Mouse (Mus musculus) heart, embryonic 13.5 days (tissue): ENCODE results near the gene D6Ertd527e. TPM values are rescaled to one million over a fixed set of nuclear protein-coding genes. Genes with fewer than 3 reads are reported as not detected.
"Not testable (repeated sequence)": the region's sequence is repeated elsewhere in the genome, so short reads cannot be mapped to it uniquely, and the experiment has no call there.

Experiments used
- ATAC-seq: fragments of 200-750 bp; cut with Nextera tagmentation; 2 replicates; pipeline ENCODE4 v1.8.0; 2017; ENCODE audit warnings: moderate TSS enrichment; ENCODE audit not compliant: insufficient number of reproducible peaks, low FRiP score, low TSS enrichment; ENCODE audit errors: extremely low read depth
- H3K27ac ChIP-seq: fragments of 300-500 bp; sonication (generic); replicated peaks from 2 replicates; pipeline ENCODE4 v1.5.1; 2015; ENCODE audit warnings: moderate library complexity, mild to moderate bottlenecking, inconsistent platforms
- H3K27me3 ChIP-seq: fragments of 300-500 bp; sonication (generic); replicated peaks from 2 replicates; pipeline ENCODE4 v1.6.1; 2015; ENCODE audit warnings: mild to moderate bottlenecking, inconsistent platforms
- H3K36me3 ChIP-seq: fragments of 300-500 bp; sonication (generic); 2 replicates; pipeline ENCODE4 v1.6.1; 2015; ENCODE audit warnings: mild to moderate bottlenecking, inconsistent platforms
- H3K4me1 ChIP-seq: fragments of 300-500 bp; sonication (generic); 2 replicates; pipeline ENCODE4 v1.6.1; 2015; ENCODE audit warnings: inconsistent platforms
- H3K4me2 ChIP-seq: fragments of 300-500 bp; sonication (generic); 2 replicates; pipeline ENCODE4 v1.6.1; 2015; ENCODE audit warnings: inconsistent platforms, mild to moderate bottlenecking, moderate library complexity
- H3K4me3 ChIP-seq: fragments of 300-500 bp; sonication (generic); 2 replicates; pipeline ENCODE4 v1.5.1; 2015; ENCODE audit warnings: moderate library complexity, mild to moderate bottlenecking, inconsistent platforms
- H3K9ac ChIP-seq: fragments of 300-500 bp; sonication (generic); 2 replicates; pipeline ENCODE4 v1.6.1; 2015; ENCODE audit warnings: inconsistent platforms, mild to moderate bottlenecking, moderate library complexity
- H3K9me3 ChIP-seq: fragments of 300-500 bp; sonication (generic); 2 replicates; pipeline ENCODE4 v1.6.1; 2016; ENCODE audit warnings: inconsistent platforms
- WGBS: fragments of 180-500 bp; shearing (Covaris S2); methylation state at CpG from one replicate; pipeline ENCODE4 v1.1.7; 2015; ENCODE audit warnings: mixed read lengths; 5-methylcytosine and 5-hydroxymethylcytosine counted together
- polyA plus RNA-seq: library from polyadenylated mRNA; unstranded; fragments of >200 nt; fragmentation: Nextera tagmentation; extraction: Ambion mirVana; gene quantifications from 2 replicates; pipeline ENCODE4 v1.2.1, GENCODE M21; 2015

D6Ertd527e gene
- polyA plus RNA-seq, 1 experiment from 2014 or later, result 0.33 TPM

- H3K36me3 ChIP-seq, result peaks cover 66% of the 10 kb centered on the region
- ATAC-seq, result no peak
- WGBS, result 84% methylated on average over 3 of the region's 3 CpGs
- H3K4me1 ChIP-seq, result peaks cover 6% of the 10 kb centered on the region
- H3K27ac ChIP-seq, result no peak overlapping the region
- no peaks in the 10 kb centered on the region for H3K27me3 ChIP-seq
- H3K4me2 ChIP-seq, result no peak overlapping the region
- no peak overlapping the region for H3K4me3 ChIP-seq
- no peaks in the 10 kb centered on the region for H3K9me3 ChIP-seq
- no peak overlapping the region for H3K9ac ChIP-seq
These were observed 13.7 kb upstream of the D6Ertd527e start for GRCm38 (mm10) chr6:87090877-87091276.

- no peak for ATAC-seq
- H3K36me3 ChIP-seq, result peaks cover 50% of the 10 kb centered on the region
- no peak overlapping the region for H3K27ac ChIP-seq
- no peaks in the 10 kb centered on the region for H3K27me3 ChIP-seq
- H3K9ac ChIP-seq, result no peak overlapping the region
- peaks cover 6% of the 10 kb centered on the region for H3K4me1 ChIP-seq
- H3K4me3 ChIP-seq, result no peak overlapping the region
- WGBS, result 47% methylated on average over 5 of the region's 5 CpGs
- no peaks in the 10 kb centered on the region for H3K9me3 ChIP-seq
- H3K4me2 ChIP-seq, result no peak overlapping the region
These were observed 12.1 kb upstream of the D6Ertd527e start for GRCm38 (mm10) chr6:87092476-87092875.

GRCm38 (mm10) chr6:87093631-87094030 lies 10.9 kb upstream of the D6Ertd527e start:
- not testable (repeated sequence) for H3K4me1 ChIP-seq, H3K4me2 ChIP-seq, H3K9ac ChIP-seq, ATAC-seq, H3K9me3 ChIP-seq, H3K27ac ChIP-seq, H3K27me3 ChIP-seq, H3K4me3 ChIP-seq
- H3K36me3 ChIP-seq, result peaks cover 39% of the 10 kb centered on the region
- 82% methylated on average over 8 of the region's 8 CpGs for WGBS

GRCm38 (mm10) chr6:87099261-87099660 lies 5.3 kb upstream of the D6Ertd527e start:
- ATAC-seq, result no peak
- H3K4me1 ChIP-seq, result peaks cover 40% of the 10 kb centered on the region
- H3K27me3 ChIP-seq, result no peaks in the 10 kb centered on the region
- 33% methylated on average over 3 of the region's 3 CpGs for WGBS
- H3K9ac ChIP-seq, result no peak overlapping the region
- no peaks in the 10 kb centered on the region for H3K36me3 ChIP-seq
- peak overlapping the region; percentile 39; the same call in 1 of the 2 replicates for H3K27ac ChIP-seq
- H3K9me3 ChIP-seq, result no peaks in the 10 kb centered on the region
- no peak overlapping the region for H3K4me3 ChIP-seq
- H3K4me2 ChIP-seq, result no peak overlapping the region

GRCm38 (mm10) chr6:87099671-87100296 lies 4.8 kb upstream of the D6Ertd527e start:
- no peak overlapping the region; the same call in 1 of the 2 replicates for H3K9ac ChIP-seq
- no peaks in the 10 kb centered on the region for H3K27me3 ChIP-seq
- H3K36me3 ChIP-seq, result no peaks in the 10 kb centered on the region
- no peaks in the 10 kb centered on the region for H3K9me3 ChIP-seq
- no peak overlapping the region for H3K4me3 ChIP-seq
- peaks cover 40% of the 10 kb centered on the region for H3K4me1 ChIP-seq
- H3K4me2 ChIP-seq, result no peak overlapping the region
- WGBS, result 42% methylated on average over 7 of the region's 7 CpGs
- peak overlapping the region; percentile 58 for H3K27ac ChIP-seq
- ATAC-seq, result no peak

GRCm38 (mm10) chr6:87100297-87101020 lies 4.1 kb upstream of the D6Ertd527e start:
- Histone ChIP-seq H3K27me3 (no peaks in the 10 kb centered on the region), H3K27ac (peak overlapping the region; percentile 58), H3K9ac (no peak overlapping the region; the same call in 1 of the 2 replicates), H3K9me3 (no peaks in the 10 kb centered on the region), H3K4me3 (no peak overlapping the region), H3K36me3 (no peaks in the 10 kb centered on the region), H3K4me2 (no peak overlapping the region), H3K4me1 (peaks cover 40% of the 10 kb centered on the region)
- 77% methylated on average over 9 of the region's 9 CpGs for WGBS
- no peak for ATAC-seq

- ATAC-seq, result no peak
- H3K4me3 ChIP-seq, result peak overlapping the region; percentile 29
- H3K27ac ChIP-seq, result no peak overlapping the region
- H3K4me2 ChIP-seq, result peak overlapping the region; percentile 68
- peaks cover 40% of the 10 kb centered on the region for H3K4me1 ChIP-seq
- no peaks in the 10 kb centered on the region for H3K9me3 ChIP-seq
- H3K36me3 ChIP-seq, result no peaks in the 10 kb centered on the region
- peak overlapping the region; percentile 55 for H3K9ac ChIP-seq
- 8% methylated on average over 12 of the region's 12 CpGs for WGBS
- H3K27me3 ChIP-seq, result no peaks in the 10 kb centered on the region
These were observed 3.1 kb upstream of the D6Ertd527e start for GRCm38 (mm10) chr6:87101281-87101954.

GRCm38 (mm10) chr6:87101955-87102353 lies 2.6 kb upstream of the D6Ertd527e start:
- Histone ChIP-seq H3K4me3 (no peak overlapping the region), H3K9me3 (no peaks in the 10 kb centered on the region), H3K4me1 (peaks cover 40% of the 10 kb centered on the region), H3K36me3 (no peaks in the 10 kb centered on the region), H3K4me2 (no peak overlapping the region), H3K27ac (peak overlapping the region; percentile 59), H3K27me3 (no peaks in the 10 kb centered on the region), H3K9ac (peak overlapping the region; percentile 50)
- 30% methylated on average over 4 of the region's 4 CpGs for WGBS
- no peak for ATAC-seq

GRCm38 (mm10) chr6:87102421-87102911 lies 2.1 kb upstream of the D6Ertd527e start:
- Histone ChIP-seq H3K4me2 (no peak overlapping the region), H3K4me1 (peaks cover 40% of the 10 kb centered on the region), H3K4me3 (no peak overlapping the region), H3K9ac (peak overlapping the region; percentile 50), H3K27me3 (no peaks in the 10 kb centered on the region), H3K36me3 (no peaks in the 10 kb centered on the region), H3K9me3 (no peaks in the 10 kb centered on the region), H3K27ac (peak overlapping the region; percentile 59)
- no peak for ATAC-seq
- WGBS, result 25% methylated on average over 7 of the region's 7 CpGs

- ATAC-seq, result no peak
- 75% methylated on average over 1 of the region's 1 CpGs for WGBS
These were observed 1.2 kb upstream of the D6Ertd527e start for GRCm38 (mm10) chr6:87103314-87103713.

GRCm38 (mm10) chr6:87111493-87111892 lies 6.9 kb downstream of the D6Ertd527e start:
- H3K4me1 ChIP-seq, result 0 out of 2 replicates have a peak, but pooled peaks cover 4% of the 10 kb centered on the region
- no peak overlapping the region for H3K4me3 ChIP-seq
- H3K4me2 ChIP-seq, result no peak overlapping the region
- 90% methylated on average over 1 of the region's 1 CpGs for WGBS
- H3K36me3 ChIP-seq, result no peaks in the 10 kb centered on the region
- H3K27me3 ChIP-seq, result peaks cover 3% of the 10 kb centered on the region; the same call in 1 of the 2 replicates
- H3K27ac ChIP-seq, result no peak overlapping the region
- H3K9me3 ChIP-seq, result no peaks in the 10 kb centered on the region
- ATAC-seq, result no peak
- no peak overlapping the region for H3K9ac ChIP-seq

More at GRCm38 (mm10) chr6:87103314-87103713, 1.2 kb upstream of the D6Ertd527e start:
- no peaks in the 10 kb centered on the region for H3K27me3 ChIP-seq
- H3K9ac ChIP-seq, result no peak overlapping the region
- no peak overlapping the region for H3K4me3 ChIP-seq
- no peak overlapping the region for H3K4me2 ChIP-seq
- H3K27ac ChIP-seq, result no peak overlapping the region
- no peaks in the 10 kb centered on the region for H3K9me3 ChIP-seq
- H3K36me3 ChIP-seq, result no peaks in the 10 kb centered on the region
- H3K4me1 ChIP-seq, result peaks cover 40% of the 10 kb centered on the region
